Mouse (Mus musculus) monocyte, adult 2 months (primary cell): ENCODE measurements around the gene Klra7.
"Not testable (repeated sequence)": the region's sequence is repeated elsewhere in the genome, so short reads cannot be mapped to it uniquely, and the experiment has no call there.

Experiments
- DNase-seq, 2 experiments: peaks; one replicate each; pipeline ENCODE4 v3.0.0; 2022; ENCODE audit warnings: low spot score in 2 of 2, low read depth in 1 of 2

Gene Klra7

DNA sequence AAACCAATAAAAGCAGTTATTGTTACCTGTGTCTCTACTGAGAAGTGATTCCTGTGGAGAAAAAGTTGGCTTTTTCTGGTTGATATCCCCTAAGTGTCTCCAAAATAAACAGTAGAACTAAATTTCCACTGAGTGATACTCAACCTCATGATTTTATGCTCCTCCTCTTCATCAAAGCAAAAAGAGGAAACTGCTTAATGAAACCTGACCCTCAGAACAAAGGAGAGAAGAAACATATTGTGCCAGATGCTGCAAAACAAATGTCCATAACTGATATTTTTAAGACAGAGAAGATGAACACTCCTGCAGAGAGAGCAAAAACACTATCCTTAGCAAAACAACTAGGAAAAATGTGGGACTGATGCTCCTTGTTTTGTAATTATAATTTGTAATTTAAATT, at the start of gene Klra7:
TSS of gene Klra7 (minus strand) at position 101 of the 400 bp plus-strand sequence.
- no peak for DNase-seq

DNA sequence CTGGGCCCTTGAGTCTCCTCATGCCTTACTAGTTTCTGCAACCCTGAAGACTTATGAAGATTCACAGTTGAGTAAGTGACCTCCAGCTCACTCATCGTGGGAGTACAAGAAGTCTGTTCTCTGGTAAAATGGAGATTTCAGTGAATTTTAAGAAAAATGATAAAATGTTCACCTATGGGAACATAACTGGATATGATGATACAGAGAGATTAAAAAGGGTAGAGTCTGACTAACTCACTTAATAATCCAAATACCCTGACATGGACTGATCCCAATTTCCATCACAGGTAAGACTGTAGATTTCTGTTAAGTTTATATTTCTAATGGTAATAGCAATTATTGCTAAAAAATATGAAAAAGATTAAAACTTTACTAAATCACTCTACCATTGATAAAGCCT, 48.7 kb upstream of the Klra7 start, which contains the start of gene Klra10:
TSS of gene Klra10 (minus strand) at position 101 of the 400 bp plus-strand sequence.
- DNase-seq, result not testable (repeated sequence)

DNA sequence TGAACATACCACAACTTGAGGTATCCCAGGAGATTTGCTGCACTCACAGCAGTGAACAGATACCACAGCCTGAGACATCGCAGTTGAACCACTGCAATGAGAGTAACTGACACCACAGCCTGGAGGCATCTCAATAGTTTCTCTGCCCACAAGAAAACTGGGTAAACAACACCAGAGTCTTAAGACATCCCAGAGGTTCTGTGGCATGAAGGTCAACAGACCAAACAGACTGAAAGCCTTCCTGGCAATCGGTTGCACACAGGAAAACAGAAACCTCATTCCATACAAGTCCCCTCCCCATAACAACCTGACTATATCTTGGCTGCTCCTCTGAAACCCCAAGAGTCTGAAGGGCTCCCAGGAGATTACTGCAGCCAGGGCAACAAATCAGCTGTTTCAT, 22.2 kb upstream of the Klra7 start:
- DNase-seq, result no peak

DNA sequence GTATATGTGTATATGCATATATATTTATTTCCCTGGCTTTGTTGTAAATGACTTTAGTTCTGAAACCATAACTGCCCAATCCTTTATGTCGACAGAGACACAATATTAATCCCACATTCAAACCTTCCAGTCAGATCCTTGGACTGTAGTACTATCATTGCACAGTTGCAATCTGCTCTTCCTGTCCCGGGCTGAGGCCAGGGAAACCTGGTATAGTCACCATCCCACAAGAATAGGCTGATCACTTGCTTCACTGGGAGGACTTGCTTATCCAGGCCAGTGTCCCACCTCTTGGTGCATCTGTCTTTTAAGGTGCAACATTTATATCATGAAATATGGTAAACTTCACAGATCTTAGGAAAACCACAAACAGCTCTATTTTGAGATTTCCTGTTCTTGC, 4.4 kb upstream of the Klra7 start:
- DNase-seq, result no peak

DNA sequence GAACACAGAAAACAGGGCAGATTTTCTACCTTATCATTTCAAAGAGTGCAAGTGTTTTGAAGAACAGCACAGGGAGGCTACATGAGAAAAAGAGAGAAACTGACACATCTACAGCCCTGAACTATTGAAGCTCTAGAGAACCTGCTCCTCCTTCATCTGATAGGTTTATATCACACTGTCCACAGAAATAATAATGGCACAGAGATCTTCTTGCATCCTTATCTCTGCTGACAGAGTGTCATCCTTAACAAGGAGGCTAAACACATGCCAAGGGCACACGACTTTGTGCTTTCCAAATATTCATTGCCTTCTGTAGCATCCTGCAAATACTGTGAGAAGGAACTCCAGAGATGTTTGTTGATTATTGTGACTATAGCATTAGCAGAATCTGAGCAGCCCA, 3.5 kb upstream of the Klra7 start:
- DNase-seq, result no peak

DNA sequence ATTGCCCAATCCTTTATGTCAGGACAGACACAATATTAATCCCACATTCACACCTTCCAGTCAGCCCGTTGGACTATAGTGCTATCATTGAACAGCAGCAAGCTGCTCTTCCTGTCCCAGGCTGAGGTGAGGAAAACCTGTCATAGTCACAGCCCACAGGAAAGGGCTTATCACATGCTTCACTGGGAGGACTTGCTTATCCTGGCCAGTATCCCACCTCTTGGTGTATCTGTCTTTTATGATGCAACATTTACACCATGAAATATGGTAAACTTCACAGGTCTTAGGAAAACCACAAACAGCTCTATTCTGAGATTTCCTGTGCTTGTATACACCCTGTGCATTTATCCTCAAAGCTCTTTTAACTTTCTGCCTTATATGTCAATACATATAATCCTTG, 35.7 kb downstream of the Klra7 start:
- not testable (repeated sequence) for DNase-seq

DNA sequence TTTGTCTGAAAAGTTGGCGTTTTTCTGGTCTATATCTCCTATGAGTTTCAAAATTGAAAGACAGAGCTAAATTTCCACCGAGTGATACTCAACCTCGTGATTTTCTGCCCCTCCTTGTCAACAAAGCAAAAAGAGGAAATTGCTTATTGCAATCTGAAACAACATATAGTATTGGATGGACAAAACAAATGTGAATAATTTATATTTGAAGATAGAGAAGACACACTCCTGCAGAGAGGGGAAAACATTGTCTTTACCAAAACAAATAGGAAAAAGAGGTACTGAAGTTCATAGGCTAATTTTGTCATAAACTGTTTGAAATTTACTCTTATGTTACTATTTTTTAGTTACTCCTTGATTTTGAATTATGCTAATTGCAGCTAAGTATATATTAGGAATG, 40.1 kb downstream of the Klra7 start, which contains the start of gene Klra9:
TSS of gene Klra9 (minus strand) at position 101 of the 400 bp plus-strand sequence.
- DNase-seq, result not testable (repeated sequence)
